Mouse (Mus musculus) brain, embryonic 14.5 days (tissue): ENCODE measurements around the gene Cpvl.

Experiments
- CTCF ChIP-seq: fragments of 200-500 bp; IDR thresholded peaks from 2 replicates; pipeline ENCODE4 v1.5.1; 2012; ENCODE audit warnings: inconsistent platforms, mild to moderate bottlenecking, moderate library complexity, borderline replicate concordance; ENCODE audit not compliant: insufficient read depth, insufficient read length; ENCODE audit errors: extremely low read depth
- POLR2A ChIP-seq: fragments of 200-500 bp; IDR thresholded peaks from 2 replicates; pipeline ENCODE4 v1.6.1; 2012; ENCODE audit warnings: mild to moderate bottlenecking, inconsistent platforms, borderline replicate concordance; ENCODE audit not compliant: poor library complexity, insufficient read depth, insufficient read length, severe bottlenecking; ENCODE audit errors: extremely low read depth

DNA sequence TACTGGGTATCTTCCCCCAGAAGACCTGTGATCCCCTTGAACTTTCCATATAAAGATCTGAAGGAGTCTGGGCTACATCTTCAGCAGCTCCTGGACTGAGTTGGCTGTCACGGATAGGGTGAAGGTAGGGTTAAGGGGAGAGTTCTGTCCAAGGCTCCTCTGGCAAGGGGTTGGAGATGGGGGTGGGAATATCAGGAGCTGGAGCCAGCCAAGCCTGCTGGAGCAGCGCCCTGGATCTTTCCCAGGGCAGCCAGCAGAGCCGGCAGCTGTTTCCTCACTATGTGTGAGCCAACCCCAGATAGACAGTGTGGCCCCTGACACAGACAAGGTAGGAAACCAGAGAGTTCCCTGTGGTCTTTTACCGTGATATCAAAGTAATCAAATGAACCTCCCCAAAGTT lies 153.3 kb downstream of the Cpvl start:
- no peak for TF ChIP-seq POLR2A
- TF ChIP-seq CTCF = no peak
